Mouse (Mus musculus) right cerebral cortex, adult 18-20 months (tissue): Measurements from ENCODE around the gene Mycn.
A peak's percentile ranks its signal among the peaks of the same experiment; 100 is the strongest.

Source experiments
- DNase-seq: peaks from one replicate; pipeline ENCODE4 v3.0.0; 2022; ENCODE audit warnings: mixed read lengths

The Mycn gene

DNA sequence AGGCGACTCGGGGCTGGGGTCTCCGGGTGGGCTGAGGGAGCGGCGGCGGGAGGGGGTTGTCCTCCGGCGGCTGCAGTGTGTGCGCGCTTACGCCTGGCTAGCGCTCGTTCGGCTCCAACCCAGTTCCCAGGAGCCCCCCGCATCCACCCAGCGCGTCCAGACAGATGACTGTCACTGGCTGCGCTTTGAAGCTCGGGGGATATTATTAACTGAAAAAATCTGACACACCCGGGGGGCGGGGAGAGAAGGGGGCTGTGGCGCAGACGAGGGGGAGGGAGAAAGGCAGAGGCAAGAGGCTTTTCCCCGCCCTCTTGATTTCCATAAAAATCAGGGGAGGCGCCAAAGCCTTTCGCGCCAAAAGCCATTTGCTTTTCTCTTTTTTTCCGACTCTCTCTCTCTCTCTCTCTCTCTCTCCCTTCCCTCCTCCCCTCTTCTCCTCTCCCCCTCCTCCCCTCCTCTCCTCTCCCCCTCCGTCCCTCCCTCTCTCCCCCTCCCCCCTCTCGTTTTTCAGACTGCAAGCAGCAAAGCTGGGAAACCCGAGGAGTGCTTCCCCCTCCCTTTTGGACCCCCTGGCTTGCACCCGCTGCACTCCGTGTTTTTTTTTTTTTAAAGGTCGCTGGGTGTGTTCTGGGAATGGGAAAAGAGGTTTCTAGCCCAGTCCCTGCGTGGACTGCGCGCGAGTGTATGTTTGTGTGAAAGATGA, at the start of gene Mycn:
Gene Mycn (minus strand): TSS at position 254 of the 703 bp plus-strand sequence.
- peak; percentile 70 for DNase-seq

DNA sequence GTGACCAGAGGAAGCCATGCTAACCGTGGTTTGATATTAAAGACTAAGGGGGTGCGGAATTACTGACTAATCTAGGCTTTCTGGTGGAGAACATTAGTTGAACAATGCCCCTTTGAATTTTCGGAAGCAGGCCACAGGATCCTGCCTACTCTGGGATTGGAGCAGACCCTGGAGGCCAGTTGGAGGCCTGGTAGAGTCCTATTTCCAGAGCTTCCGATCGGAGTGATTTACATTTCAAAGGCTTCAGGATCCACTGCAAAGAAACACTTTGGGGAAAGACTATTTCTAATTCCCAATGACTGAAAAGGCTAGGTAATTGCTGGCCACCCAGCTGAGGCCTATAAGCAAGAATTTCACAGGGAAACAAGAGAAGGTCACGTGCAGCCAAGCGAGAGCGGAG, 45.7 kb upstream of the Mycn start:
- no peak for DNase-seq

DNA sequence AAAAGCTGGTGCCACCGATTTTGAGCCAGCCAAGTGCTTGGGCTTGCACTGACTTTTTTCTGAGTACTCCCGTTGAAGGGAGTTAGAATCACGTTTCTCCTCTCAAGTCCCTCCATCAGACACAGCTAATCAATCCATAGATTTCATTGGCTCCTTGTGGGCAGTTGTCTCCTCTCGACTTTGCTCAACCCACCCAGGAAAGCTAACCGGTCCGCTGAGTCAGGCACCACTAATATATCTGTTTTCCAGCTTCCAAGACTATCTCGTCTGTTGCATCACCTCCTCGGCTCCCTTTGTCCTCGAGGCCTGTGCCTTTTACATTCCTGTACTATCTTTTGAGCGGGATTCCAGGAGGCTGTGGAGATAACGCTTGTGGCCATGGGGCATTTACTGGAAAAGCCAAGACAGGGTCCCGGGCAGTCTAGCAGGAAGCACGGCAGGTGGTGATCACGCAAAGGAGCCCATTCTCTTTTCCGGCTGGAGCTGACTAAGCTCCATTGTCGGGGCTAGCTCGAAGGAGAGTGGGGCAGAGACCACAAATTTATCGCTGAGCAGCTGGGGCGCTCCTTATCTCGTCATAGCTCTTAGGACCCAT, 45.0 kb upstream of the Mycn start:
- DNase-seq: no peak

DNA sequence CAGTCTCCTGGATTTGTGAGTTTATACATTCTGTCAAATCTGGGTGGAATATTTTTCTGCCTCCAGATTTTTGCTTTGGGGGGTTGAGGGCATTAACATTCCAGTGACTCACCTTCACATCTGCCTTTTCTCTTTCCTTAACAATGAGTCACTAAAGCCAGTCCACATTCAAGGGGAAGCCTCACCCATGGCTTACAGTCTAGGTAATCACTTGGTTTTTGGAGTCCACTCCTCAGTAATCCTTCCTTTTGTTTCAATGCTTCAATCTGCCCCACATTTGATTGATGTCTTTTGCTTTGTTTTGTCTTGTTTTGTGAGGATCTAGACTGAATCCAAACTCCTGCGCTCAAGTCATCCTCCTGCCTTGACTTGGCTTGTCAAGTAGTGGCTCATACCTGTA, 41.3 kb upstream of the Mycn start:
- no peak for DNase-seq

DNA sequence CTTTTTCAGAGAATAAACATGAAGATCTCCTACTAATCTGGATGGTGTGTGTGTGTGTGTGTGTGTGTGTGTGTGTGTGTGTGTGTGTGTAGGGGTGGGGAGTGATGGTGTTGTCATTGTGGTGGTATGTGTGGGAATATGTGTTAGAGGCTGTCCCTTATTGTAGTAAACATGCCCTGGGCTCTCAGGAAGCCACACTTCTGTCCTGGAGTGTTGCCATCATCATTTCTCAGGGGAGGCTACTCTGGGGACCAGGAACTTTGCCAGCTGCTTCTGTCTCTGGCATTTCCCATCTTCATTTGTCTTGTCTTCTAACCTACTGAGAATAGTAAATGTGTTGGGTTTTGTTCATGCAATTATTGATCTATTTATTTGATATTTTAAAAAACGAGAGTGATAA, 33.7 kb upstream of the Mycn start:
- DNase-seq: no peak

DNA sequence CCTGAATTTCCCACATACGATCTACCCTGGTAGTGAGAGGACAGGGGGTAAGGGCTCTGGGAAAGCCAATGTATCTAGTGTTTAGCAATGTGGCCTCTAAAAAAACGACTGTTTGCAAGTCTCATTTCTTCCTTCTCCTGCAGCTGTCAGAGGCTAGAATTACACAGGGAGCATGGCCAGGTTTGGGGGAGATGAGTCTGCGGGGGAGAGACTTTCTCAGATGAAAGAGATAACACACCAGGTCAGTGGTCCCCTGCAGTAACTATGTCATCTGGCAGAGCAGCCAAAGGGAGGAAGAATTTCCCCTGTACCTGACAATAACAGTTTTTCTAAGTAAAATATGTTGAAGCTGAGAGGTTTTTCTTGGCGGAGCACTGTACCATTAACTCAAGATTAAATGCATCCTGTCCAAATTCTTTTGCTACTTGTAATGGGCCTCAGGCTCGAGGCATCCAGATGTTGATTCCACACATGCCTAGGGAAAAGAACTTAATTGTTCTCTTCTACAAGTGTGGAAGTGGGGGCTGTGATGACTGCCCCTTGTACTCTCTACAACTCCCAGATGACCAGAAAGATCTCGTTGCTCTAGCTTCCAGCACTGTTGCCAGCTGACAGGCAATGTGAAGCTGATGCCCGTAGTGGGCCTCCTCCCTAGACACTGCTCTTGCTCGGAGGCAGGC, 31.2 kb upstream of the Mycn start:
- DNase-seq: no peak

DNA sequence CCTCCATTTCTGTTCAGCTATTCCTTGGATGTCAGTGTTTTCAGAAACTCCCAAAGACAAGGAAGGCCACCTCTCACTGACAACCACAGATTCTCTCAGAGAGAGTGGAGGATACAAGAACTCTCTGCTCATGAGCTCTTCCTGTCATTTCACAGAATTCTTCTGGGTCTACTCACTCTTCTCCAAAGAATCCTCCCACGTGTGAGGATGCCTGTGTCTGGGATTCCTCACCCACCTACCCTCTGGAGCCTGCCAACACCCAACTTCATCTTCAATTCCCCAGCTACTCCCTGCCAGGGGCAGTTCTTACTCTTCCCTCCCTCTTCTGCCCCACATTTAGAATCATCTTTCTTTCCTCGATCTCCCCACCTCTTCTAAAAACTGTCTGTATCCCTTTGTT, 26.2 kb upstream of the Mycn start:
- peak; percentile 55 for DNase-seq

DNA sequence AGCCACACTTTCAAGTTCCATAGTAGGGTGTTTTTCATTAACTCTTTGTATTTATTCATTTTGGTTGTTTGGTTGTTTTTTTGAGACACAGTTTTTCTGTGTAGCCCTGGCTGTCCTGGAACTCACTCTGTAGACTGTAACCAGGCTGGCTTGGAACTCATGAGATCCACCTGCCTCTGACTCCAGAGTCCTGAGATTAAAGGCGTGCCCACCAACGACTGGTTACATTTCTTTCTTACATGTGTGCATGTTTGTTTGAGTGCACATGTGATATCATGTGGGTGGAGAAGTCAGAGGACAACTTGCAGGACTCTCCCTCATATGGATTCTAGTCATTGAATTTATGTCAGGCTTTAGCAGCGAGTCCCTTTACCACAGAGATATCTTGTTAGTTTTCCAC, 23.1 kb upstream of the Mycn start:
- DNase-seq: no peak

DNA sequence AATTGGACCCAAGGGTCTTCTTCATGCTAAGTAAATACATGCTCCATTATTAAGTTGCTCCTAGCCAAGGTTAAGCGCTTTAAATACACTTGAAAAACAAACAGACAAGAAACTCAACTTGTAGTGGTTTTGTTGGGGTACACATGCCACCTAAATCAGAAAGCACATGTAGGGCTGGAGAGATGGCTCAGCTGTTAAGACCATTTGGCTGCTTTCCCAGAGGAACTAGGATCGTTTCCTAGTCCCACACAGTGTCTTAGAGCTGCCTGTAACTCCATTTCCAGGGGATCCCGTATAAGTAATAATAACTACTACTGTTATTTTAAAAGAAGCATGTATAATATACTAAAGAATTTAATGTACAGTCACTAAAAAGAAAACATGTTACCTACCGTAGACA, 5.9 kb upstream of the Mycn start:
- no peak for DNase-seq

DNA sequence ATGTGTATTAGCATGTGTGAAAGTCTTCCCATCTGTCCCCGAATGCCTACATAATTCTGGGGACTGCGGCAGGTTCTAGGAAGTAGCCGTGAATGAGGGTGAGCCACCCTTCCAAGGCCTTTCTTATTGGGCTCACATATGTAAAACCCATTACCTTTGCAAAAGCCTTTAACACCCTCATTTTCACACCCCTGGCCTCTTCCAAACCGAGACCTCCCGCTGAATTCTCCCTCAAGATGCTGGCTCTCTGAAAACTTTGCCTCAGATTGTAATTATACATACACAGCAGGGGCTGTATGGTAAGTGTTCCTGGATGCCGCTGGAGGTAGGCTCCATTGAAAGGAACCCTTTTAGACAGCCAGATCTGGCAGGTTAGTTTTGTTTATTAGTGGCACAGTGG, 1.6 kb upstream of the Mycn start:
- DNase-seq: no peak

DNA sequence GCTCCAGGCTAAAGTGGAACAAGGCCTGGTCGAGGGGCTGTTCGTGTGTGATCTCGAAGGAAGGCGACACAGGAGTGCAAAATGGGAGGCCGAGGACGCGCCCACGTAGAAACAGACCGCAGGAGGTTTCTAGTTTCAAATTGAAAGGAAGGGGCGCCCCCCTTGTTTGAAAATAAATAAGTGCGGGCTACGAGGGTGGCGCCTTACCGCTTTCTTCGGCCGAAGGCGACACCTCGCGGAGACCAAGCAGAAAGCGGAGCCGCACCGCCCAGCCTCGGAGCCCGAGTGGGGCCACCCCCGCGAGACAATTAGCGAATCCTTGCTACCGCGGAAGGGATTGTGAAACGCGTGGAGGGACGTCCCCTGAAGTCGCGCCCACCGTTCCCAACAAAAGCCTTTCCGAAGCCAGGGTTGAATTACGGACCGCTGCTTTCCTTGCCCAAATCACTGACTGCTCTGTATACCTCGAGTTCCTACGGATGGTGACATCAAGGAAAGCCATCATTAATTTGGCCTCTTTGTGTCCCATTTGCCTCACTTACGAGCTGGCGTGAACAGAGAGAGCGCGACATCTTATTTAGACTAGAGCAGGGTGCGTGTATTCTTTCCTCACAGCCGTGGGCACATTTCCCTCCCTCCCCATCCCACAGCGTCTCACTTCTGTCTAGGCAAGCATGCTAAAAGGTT, 793 bp upstream of the Mycn start:
- DNase-seq: peak; percentile 87

DNA sequence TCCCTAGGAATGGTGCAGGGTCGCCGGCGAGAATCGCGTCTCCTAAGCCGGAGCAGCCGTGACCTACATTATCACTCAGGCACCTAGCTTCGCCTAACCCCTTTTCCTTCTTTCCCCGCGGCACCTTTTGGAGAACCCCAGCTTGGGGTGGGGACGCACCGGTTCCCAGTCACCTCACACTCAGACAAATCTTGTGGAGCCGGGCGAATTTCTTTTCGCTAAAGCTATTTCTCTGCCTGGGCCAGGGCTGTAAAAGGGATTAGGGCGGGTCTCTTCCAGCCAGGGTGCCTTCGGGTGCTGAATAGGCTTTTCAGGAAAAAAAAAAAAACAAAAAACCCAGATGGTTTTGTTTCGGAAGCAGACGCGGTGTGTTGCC, 597 bp downstream of the Mycn start:
- DNase-seq: peak; percentile 11

DNA sequence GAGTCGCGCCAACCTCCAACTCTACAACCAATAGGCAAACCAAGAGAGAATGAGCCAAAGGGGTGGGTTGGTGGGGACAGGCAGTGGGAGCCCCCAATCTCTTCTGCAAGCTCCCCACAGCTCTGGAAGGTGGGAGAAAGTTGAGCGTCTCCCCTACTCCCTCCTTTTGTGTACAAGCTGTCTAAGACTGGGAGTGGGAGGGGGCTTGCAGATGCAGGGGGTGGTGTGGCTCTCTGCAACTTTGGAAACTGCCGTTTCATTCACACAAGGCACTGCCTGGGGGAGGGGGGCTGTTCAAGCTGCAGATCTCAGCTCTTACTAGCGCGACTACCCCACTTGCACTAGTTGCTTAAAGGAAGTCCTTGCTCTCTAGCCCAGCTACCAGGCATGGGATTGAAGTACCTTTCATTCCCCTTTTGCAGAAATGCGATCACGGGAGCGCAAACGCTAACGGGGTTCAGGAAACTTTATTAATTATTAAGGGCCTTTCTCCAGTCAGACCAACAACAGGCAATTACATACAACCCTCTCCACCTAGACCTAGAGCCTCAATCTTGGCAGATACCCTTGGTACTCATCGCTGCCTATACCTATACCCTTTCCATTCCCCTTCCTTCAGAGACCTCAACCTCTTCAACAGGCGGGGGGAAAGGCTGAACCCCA, 1.1 kb downstream of the Mycn start:
- DNase-seq: peak; percentile 21

DNA sequence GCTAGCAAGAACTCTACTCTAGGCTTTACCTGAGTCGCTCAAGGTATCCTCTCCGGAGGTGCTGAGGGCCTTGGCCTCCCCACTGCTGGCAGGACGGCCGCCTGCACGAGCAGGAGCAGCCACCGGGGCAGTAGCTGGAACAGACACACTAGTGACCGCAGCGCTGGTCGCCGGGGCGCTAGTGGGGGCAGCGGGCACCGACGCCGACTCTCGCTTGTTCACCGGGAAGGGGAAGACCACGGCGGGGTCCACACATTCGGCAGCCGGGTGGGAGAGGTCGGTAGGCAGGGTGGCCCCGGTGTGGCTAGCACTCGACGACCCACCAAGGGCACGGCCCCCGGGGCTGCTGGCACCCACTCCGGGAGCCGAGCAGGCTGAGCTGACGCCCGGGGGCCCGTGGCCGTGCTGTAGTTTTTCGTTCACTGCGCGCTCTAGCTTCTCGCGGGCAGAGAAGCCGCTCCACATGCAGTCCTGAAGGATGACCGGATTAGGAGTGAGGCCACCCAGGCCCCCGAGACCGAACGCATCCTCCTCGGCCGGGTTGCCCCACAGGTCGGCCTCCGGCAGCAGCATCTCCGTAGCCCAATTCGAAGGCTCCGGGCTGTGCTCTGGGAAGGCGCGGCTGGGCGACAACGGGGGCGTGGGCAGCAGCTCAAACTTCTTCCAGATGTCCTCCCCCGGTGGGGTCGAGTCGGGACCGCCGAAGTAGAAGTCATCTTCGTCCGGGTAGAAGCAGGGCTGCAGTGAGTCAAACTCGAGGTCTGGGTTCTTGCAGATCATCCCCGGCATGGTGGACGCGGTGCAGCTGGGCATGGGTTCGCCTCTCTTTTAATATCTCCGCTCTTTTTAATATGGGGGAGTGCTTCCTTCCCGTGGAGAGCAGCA, 1.9 kb downstream of the Mycn start:
- peak; percentile 26 for DNase-seq

DNA sequence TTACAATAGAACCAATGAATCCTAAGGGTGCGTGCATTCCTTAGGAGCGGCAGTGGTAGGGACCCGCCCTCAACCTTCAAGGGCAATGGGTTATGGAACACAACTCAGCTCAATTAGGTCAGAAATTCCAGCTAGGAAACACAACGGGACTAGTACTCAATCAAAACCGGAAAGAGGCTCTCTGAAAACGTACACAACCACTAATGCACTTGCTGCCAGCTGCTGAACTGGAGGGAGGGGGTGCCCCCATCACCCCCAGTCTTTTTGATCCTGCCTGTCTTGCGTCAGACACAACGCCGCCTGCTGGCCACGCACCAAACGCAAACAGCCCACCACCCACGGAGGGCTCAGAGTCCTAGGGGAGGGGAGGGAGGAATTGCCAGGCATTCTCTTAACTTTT, 2.9 kb downstream of the Mycn start:
- peak; percentile 68 for DNase-seq

DNA sequence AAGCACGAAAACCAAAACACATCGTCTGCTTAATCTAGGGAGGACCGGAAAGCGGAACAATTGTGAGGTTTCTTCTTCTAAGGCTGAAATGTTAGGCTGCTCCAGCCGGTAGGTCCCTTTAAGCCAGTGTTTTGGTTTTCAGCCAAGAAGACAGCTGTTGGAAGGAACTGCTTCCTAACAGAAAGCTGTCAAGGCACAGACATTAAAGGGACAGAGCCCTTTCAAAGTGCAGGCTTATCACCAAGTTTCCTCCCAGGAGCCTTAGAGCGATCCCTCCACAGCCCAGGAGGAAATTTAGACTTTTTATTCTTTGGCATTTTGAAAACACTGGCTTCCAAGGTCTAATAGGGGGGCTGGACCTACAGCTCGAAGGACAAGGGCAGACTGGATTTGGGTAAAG, 3.4 kb downstream of the Mycn start:
- DNase-seq: peak; percentile 61

DNA sequence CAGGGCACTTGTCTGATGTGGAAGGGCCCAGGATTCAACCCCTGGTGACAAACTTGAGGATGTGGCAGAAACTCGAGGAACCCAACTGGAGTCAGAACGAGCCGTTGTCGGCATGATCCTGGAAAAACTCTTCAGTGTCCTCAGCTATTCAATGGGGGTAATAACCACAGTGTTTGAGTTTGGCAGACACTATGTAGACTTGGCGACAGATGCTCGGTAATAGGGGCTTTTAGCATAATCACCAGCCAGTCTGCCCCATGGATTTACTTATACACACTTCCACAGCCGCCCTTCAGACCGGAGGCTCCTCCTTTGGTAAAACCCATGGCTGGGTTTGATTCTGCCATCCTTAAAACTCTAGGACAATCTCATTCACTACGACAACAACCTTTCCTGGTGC, 4.0 kb downstream of the Mycn start:
- peak; percentile 5 for DNase-seq

DNA sequence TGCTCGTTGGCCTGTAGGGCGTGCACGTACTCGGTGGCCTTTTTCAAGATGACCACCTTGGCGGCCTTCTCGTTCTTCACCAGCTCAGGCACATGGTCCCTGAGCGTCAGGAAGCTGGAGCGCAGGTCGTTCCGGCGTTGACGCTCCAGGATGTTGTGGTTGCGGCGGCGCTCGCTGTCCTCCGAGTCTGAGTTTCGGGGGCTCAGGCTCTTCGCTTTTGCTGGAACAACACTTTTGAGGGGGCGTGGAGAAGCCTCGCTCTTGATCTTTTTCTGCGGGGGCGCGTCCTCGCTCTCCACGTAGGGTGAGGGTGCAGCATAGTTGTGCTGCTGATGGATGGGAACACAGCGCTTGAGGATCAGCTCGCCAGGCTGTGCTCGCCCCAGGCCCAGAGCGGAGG, 4.6 kb downstream of the Mycn start:
- peak; percentile 47 for DNase-seq

DNA sequence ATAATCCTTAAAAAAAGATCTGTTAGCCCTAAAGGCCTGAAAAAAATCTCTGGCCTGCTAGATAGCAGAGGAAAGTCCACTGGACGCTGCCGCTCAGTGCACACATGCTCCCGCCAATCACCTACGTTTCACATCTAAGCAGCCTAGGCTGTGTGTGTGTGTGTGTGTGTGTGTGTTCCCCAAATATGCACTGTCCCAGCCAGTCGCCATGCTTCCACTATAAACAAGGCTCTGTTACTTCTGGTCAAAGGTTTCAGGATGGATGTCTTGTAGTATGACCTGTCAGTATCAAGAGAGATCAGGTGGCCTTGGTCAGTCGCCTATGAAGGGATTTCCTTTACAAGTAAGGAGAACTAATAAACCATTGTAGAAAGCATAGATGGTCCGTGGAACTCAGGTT, 9.5 kb downstream of the Mycn start:
- DNase-seq: no peak

DNA sequence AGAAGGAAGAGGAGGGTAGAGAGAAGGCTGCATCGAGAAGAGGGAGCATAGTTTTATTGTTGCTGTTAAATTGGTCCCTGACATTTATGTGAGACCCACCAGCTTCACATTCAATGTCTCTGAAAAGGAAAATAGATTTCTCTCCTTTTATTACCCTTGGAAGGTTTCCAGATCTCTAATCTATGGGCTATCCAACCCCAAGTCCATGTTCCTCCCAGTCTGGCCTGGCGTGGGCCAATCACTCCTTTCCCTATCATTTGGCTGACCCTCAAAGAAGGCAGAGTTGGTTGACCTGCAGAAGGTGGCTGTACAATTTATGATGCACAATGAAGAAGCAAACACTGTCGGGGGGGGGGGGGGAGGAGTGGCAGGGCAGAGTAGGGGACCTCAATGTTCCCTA, 13.5 kb downstream of the Mycn start:
- DNase-seq: no peak

DNA sequence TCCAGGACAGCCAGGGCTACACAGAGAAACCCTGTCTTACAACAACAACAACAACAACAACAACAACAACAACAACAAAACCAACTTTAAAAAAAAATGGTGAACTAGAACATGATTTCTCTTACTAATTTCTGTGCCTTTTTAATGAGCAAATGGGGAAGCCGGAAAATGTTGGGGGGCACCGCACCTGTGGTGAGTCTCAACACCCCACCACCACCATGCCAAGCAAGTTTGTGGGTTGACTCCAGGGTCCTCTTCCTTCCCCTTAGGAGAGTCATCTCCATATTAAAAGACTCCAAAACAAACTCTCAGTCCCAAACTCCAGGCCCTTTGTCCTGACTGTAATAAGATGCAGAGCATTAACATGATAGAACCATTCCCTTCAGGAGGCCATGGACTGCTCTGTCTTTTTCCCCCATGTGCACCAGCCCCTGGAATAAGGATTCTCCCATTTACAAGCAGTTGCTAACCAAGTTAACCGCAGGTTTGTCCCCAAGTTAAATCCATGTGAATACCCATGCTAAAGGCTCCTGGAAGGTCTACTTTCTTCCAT, 14.7 kb downstream of the Mycn start:
- no peak for DNase-seq

DNA sequence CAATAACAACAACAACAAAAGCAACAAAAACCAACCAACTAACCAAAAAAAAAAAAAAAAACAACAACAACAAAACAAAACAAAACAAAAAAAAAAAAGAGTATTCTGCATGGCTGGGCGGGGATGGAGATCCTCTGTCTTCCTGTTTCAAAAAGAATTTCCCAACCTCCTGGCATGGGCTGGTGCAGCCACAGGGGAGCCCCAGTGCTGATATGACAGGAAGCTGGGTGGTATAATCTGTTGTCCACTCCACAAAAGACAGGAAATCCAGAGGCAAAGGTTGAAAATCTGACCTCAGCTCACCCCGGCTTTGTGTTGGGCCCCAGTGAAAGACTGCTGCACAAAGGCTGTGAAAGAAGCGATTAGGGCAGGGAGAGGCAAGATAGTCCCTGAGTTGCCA, 17.3 kb downstream of the Mycn start:
- no peak for DNase-seq
